Mouse (Mus musculus): ENCODE measurements at regions not wholly inside any gene's neighbourhood (a gene's known extent, or its start where the extent isn't known, plus 50 kb on each side); places are given as distances from the start of the nearest gene placed in this dataset.

DNA sequence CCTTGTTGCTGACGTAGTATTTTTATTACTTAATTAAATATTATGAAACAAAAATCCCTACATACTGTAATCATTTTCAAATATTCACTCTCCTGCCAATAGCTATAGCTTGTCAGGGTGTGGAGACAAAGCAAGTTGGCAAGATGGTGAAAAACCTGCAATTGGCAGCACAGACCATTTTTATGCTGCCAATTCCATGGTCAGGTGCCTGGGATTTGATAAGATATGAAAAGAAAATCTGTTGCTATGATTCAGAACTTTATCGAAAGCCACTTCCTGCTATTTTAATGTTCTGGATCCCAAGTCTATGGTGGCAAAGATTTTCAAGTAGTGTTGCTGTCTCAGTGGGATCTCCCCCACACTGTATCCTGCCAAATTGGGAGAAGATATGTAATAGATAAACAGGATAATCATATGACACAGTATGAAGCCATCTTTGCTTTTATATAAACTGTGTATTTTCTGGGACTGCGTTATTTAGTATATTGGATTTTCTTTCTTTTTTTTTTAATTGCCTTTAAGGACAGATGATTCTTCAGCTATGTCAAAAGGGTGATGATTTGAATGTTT is 165.3 kb upstream of the Lrrc3b start:
- no peak for DNase-seq (ENCODE audit: low read depth, low spot score)

DNA sequence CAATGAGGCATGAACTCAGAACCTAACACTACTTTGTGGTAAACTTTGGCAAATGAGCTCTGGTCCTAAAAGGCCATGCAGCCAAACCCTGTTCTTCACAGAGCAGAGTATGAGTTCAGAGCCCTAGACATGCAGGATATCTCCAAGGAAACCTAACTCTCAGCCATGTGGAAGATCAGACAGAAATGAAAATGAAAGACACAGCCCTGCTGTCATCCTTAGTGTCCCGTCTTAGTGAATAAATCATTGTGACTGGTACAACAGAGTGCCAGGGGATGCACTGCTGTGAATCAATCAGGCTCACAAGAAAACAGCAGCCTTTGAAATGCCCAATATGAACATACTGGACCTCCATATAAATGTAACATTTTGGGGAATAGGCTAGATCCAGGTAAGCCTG is 171.4 kb upstream of the Lrrc3b start:
- no peak for DNase-seq (ENCODE audit: low read depth, low spot score)

DNA sequence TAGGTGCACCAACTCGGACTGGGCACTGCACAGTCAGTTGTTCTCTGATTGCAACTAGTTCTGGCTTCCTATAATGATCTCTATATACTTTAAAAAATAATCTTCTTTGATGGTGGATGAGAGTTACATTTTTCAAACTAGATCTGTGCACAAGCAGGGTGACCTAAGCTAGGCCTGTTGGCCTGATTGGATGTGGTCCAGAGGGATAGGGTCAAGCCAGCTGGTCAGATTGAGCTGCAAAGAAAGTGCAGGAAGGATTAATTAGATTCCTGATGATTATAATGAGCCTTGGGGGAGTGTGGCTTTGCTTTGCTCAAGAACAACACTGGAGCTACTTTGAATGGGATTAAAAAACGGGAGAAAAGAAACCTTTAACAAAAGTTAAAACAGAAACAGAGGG is 195.8 kb upstream of the Lrrc3b start:
- no peak for DNase-seq (ENCODE audit: low read depth, low spot score)

DNA sequence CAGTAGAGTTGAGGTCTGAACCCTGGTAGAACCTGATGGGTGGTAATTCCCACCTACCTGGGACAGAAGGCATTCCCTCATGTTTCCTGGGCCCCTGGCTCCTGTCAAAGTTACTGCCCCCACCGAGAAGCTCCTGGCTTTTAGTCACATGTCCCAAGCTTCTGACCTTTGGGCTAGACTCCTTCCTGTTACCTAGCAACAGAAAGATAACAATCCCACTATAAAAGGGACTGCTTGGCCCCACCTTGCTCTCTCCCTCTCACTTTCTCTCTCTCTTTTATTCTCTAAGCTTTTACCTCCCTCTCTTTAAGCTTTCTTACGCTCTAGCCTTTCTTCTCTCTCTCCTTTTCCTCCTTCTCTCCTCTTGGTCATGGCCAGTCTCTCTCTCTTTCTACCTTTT is 198.9 kb upstream of the Lrrc3b start:
- no peak for DNase-seq (ENCODE audit: low read depth, low spot score)

DNA sequence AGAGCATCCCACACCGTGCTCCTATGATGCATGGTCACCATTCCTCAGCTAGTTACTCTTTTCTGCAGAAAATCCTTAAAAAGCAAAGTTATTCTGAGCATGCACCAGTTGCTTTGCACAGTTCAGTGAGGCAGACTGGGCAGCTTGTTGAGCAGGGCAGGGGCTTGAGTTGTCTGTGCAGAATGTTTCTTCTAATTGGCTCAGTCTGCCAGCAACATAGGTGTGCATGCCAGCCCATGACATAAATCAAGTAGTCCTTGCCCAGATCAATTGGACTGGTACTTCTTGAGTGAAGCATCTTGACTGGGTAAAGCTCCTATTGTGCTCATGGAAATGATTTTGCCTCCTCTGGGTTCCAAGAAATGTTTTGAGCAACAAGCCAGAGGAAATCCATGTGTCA is 200.1 kb upstream of the Lrrc3b start:
- no peak for DNase-seq (ENCODE audit: low read depth, low spot score)

DNA sequence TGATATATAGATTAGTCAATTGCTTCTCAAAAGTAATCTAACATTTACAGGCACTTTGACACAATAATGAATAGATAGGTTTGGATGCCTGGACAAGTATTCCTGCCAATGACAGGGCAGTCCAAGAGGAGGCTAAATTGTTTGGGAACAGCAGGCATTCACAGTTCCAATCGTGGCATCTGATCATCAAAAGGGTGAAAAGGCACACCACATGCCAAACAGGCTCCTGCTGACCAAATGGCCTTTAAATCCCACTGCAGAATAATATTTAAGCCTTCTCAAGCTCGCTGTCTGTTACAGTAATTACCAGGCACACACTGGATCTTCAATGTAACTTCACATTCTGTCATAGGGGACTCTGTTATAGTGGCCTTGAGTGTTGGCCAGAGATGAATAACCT is 222.1 kb upstream of the Lrrc3b start:
- DNase-seq (ENCODE audit: low read depth, low spot score), result no peak

DNA sequence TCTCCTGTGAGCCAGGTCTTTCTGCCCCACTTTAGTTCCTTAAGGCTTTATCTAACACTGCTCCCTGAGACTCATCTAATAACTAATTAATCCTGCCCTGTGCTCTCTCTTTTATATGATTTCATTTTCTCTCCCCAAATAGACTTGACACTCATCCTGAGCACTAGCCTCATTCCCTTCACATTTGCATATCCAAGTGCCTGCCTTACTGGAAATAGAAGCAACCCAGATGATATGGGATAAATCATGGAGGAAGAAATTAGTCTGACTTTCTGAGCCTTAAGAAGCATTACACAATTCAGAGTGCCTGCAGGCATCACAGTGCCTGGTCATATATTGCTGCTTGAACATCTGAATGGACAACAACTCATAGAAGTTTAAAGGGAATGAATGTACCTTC is 233.5 kb upstream of the Lrrc3b start:
- no peak for DNase-seq (ENCODE audit: low read depth, low spot score)

DNA sequence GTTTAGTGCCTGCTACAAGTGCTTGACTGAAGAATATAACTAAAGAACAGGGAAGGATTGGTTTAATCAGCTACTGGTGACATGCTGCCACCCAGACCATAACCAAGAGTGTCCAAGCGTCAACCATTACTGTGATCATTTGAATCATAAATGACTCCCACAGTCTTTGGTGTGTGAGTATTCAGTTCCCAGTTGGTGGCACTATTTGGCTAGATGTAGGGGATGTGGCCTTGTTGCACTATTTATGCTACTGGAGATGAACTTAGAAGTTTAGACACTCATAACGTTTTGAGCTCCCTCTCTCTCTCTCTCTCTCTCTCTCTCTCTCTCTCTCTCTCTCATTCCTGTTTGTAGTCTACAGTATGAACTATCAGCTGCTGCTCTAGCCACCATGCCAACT is 238.4 kb upstream of the Lrrc3b start:
- no peak for DNase-seq (ENCODE audit: low read depth, low spot score)

DNA sequence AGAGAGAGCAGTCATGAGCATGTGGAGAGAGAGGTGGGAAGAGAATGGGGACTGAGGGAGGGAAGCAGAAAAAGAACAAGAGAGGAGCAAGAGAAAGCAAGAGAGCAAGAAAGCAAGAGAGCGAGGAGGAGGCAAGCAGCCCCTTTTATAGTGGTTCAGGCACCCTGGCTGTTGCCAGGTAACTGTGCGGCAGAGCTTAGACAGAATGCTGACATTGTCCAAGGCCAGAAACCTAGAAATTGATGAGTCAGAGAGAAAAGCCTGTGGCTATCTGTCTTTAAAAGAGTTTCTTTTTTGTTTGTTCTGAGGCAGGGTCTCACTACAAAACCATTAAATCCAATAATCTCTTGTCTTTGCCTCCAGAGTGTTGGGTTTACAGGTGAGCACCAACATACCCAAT is 240.7 kb upstream of the Lrrc3b start:
- DNase-seq (ENCODE audit: low read depth, low spot score), result no peak

DNA sequence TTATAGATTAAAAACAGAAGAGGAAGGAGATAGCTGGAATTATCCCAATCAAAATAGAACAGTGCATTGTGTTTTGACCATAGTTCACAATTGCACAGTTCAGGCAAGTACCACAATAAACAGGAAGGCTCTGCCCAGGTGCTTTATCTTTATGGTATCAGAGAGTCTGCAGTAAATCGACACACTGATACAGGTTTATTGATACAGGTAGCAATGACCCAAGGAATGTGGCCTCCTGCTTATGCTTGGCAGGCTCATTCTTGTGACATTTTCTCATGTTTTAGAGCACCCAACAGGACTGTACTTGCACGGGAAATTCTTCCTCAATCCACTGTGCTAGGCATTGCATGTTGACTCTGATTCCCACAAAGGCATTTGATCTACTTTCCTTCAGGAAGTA is 259.2 kb upstream of the Lrrc3b start:
- no peak for DNase-seq (ENCODE audit: low read depth, low spot score)

DNA sequence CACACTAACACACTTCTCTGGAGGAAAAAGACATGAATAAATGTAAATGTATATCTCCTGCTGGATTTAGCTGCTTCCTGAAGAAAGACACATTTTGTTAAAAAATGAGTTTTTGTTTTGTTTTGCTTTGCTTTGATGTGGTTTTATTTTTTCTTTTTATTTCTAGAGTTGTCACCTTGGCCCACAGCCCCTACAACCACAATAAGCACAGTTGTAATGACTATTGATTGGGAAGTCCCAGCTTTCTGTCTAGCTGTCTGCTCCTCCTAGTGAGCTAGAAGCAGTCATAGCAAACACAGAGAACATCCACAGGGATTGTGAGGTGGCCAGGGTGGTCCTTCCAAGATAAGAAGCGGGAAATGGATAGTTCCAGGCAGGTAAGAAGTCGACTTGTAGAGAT is 259.8 kb upstream of the Lrrc3b start:
- no peak for DNase-seq (ENCODE audit: low read depth, low spot score)

DNA sequence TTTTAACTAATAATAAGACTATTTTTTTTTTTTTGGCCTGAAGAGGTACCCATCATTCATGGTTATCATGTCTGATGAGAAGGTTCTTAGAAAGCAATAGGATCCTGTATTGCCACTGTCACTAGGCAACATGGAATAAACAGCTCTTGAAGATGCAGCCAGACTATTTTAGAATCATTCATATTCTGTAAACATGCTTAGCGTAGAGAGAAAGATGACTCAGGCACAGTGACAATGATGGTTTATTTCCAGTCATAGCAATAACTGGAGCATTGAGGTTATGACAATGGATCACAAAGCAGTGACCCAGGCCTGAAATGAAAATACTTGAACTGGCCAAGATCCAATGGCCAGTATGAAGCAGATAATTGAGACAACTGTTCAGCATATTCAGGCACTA is 283.3 kb upstream of the Lrrc3b start:
- no peak for DNase-seq (ENCODE audit: low read depth, low spot score)

DNA sequence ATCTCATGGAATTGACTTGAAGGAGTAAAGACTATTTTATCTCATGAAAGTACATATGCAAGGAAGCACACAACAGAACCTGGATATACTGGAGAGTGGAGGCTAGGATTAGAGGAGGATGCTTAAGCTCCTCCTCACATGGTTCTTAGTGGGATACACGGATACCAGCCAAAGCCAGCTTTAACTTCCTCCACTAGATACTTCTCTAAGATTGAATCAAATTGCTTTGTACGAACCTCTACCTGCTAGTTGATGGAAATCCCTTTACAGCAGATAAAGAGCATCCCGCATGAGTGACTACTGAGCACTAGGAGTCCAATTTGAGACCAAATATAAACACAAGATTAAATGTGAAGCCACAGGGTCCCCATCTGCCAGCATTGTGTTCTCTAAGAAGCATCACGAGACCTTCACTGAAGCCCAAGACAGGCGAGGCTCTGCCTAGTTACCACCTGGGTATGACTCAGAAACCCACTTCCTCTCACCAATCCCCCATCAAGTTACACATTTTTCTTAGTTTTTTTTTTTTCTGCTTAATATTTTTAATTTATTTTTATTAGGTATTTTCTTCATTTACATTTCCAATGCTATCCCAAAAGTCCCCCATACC is 307.9 kb upstream of the Lrrc3b start:
- DNase-seq (ENCODE audit: low read depth, low spot score), result no peak

DNA sequence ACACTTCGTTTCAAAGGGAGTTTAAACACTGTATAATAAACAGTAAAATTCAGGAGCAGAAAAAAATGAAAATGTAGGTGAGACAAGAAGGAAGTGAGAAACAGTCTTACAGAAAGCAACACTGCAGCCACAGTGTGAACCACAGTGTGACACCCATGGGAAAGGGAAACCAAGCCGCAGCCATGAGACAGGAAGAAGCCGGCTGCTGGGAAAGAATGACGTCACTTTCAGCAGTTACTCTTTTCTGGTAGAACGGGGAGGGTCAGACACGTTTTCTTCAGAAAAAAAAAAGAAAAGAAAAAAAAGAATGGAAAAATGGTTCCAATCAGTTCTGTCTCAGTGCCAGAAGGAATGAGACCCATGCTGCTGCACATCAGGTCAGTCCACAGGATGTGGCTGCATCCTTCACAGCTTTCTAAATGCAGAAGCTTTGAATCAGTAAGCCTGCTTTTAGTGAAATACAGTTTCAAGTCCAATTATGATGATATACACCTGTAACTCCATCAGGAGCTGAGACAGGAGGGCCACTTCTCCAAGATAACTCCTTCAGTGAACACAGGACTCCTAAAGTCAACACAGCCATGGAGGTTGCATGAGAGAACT is 331.2 kb upstream of the Lrrc3b start:
- no peak for DNase-seq (ENCODE audit: low read depth, low spot score)

DNA sequence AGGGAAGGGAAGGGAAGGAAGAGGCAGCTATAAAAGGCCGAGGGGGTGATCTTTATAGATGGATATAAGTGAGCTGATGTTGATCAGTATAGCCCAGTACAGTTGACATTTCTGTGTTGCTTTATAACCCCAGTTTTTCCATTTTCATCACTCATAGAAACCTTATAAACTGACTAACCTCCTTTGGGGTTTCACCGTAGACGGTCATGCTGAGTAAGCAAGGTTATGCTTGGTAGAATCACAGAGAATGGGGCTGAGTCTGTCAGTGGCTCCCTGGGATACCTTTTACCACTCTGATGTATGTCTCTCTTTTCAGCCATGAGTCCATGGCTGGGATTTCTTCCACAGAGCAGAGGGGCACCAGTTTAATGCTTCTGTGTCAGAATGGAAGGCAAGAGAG is 345.9 kb upstream of the Lrrc3b start:
- DNase-seq (ENCODE audit: low read depth, low spot score), result no peak

DNA sequence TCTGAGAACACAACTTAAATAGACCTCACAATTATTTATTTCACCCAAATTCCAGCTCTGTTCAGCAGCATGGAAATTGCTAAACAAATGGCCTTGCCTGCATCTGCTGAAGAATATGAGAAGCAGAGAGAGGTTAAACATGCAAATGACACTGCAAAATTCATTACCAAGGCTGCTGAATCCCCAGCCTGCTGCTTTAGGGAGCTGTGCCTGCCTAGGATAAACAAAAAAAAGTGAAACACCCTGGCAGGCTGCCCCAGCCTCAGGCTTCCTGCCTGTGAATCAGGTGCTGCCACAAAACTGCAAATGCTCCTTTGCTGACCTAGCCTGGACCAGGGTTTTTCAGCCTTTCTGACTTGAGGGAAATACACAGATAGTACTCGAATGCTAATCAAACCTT is 346.4 kb upstream of the Lrrc3b start:
- no peak for DNase-seq (ENCODE audit: low read depth, low spot score)

DNA sequence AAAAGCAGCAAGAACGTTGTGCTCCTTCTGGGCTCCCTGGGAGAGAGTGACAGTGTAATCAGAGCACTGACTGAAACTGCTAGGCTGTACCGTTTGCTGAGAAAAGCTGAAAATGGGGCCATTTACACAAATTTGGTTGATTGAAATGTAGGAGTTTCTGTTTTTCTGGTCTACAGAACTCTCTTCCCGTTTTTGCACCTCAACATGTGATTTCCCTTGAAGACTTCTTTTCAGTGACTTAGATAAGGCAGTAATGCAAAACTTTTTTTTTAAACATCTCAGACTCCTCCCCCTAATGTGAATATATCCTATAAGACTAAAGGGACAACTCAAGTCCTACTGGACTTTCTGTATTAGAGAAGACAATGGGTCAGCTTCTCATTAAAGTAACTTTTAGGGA is 356.9 kb upstream of the Lrrc3b start:
- DNase-seq (ENCODE audit: low read depth, low spot score), result no peak

DNA sequence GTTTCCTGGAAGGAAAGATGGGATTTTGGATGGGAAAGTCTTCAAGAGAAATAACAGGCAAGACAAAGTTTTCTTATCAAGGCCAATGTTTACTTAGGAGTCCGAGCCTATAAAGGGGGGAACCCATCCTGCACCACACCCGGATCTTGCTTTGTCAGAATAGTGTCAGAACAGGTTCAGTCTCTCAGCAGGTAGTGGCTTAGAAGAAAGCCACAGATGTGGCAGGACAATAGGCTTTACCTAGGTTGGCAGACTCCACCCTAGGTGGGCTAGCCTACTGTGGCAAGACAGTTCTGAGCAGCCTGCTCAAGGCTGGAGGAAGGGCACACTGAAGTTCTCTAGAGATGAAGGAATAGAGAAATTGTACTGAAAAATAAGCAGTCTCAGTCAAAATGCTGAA is 358.2 kb upstream of the Lrrc3b start:
- no peak for DNase-seq (ENCODE audit: low read depth, low spot score)

DNA sequence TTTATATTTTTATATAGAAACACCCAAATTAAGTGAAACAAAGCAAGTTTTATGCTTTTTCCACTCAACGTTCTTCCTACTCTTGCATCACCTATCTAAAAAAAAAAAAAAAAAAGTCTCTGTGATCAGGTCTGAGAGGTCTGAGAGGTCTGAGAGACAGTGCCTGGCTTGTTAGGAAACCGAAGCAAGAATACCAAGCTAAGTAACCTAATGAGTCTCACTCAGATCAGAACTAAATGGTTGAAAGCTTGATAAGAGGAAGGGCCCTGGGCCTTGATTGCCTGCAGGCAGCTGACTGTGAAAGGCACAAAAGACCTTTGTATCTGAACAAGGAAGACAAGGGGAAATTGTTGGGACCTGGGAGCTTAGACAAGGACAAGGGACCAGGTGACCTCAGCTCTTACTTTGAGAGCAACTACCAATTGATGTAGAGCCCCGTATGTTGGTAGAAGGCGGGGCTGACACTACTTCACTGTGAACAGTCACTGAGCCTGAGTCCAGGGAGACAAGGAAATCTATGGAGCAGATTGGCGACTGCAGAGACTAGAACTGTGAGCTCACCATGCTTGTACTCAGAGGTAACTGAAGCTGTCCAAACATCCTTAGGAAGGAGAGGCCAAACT is 362.8 kb upstream of the Lrrc3b start:
- no peak for DNase-seq (ENCODE audit: low read depth, low spot score)

DNA sequence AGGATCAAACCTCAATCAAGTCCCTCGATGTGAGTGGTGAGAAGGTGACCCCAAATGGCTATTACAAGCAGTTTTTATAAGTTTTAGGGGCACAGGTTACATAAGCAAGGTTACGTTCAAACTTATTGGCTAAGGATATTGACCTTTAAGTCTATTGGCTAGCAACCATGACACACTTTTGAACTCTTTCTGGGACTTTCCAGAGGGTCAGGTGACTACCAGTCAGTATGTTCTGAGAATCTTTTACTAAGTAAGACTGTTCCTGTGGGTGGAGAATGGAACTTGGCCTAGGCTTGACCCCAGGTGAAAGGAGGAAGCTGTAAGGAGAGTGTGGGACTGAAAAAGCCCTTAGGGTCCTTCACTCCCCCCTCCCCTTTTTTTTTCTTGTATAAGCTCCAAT is 370.3 kb upstream of the Lrrc3b start:
- no peak for DNase-seq (ENCODE audit: low read depth, low spot score)

DNA sequence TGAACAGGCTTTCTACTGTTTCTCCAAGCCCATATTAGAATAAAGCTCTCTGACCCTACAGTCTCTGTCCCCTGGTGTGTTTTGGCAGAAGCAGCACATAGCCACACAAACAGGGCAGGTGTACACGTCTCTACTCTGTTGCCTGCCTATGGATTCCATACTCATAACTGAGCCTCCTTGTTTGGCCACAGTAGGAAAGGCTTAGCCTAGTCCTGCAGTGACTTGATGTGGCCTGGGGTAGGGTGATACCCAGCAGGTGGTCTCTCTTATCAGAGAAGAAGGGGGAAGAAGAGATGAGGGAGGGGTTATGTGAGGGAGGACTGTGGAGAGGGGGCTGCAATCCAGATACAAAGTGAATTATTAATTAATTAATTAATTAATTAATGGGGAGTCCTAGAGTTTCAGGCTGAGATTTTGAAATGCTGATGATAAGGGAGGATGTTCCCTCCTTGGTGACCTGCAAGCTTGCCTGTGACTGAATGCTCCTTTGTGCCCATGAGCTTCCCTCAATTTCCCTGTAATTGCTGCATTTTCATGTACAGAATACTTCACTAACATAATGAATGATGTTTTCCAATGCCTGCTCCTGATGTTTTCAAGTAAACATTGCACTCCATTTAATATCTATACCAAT is 402.7 kb upstream of the Lrrc3b start:
- DNase-seq (ENCODE audit: low read depth, low spot score), result no peak

DNA sequence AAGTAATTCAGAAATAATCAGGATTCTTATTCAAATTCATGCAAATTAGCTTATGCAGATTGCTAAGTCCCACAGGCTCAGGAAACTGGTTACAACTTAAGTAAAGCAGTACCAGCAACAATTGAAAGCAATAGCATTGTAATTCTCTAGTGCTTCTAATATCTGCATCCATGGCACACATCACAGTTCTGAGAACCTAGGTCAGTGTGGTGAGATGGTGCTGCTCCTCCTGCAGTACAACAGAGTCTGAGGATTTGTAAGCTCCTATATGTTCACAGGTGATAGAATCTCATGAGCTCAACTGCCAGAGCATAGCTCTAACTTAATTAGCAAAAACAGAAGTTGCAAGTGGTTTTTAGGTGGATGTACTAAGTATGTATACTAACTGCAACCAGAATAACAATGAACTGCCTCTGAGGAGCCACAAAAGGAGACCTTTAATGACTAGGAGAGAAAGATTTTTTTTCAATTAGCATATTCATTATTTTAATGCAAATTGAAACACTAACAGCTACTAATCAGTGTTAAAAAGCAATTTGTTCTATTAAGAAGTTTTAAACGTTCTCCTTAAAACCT is 403.3 kb upstream of the Lrrc3b start:
- no peak for DNase-seq (ENCODE audit: low read depth, low spot score)

DNA sequence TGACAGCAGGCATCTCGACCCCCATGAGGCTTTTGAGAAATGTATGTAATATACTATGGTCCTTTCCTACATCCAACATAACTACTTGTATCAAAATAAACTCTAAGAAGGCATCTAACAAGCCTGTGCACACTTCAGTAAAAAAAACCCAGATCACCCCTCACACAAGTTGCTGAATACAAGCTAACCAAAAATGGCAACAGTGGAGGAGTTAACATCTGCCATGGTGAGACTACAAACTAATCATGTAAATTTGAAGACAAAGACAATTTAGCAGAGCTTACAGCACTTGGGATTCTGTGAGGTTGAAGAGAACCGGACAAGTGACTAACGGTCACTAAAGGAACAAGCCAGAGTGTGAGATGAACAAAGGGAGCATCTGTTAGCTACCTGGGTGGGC is 380.6 kb upstream of the Ngly1 start:
- DNase-seq (ENCODE audit: low read depth, low spot score), result no peak

Measured in embryo, embryonic 11.5 days (tissue).